Mouse (Mus musculus): Measurements from ENCODE around the gene Uhrf1bp1. TPM values are rescaled to one million over a fixed set of nuclear protein-coding genes. Genes with fewer than 3 reads are reported as not detected.

Gene Uhrf1bp1
- polyA plus RNA-seq, 1 experiment from 2014 or later, result 9.3 TPM

Other genes starting within 250 kb of the Uhrf1bp1 start
- 81.9 and 91.7 TPM in 2 replicates for gene Nudt3, start 232.9 kb upstream of the Uhrf1bp1 start, polyA plus RNA-seq (2016; fragmentation: Nextera tagmentation; extraction: Ambion mirVana)
- not detected in 2 replicates for gene RPS10-NUDT3, start 221.2 kb upstream of the Uhrf1bp1 start, polyA plus RNA-seq (2016; fragmentation: Nextera tagmentation; extraction: Ambion mirVana)
- gene Rps10, start 219.8 kb upstream of the Uhrf1bp1 start, polyA plus RNA-seq (2016; fragmentation: Nextera tagmentation; extraction: Ambion mirVana), result 919 and 934 TPM in 2 replicates
- 4.3 TPM in 2 replicates for gene Pacsin1, start 200.9 kb upstream of the Uhrf1bp1 start, polyA plus RNA-seq (2016; fragmentation: Nextera tagmentation; extraction: Ambion mirVana)
- 0.31 TPM in 1 of 2 replicates, not detected in the other for gene Spdef, start 127.5 kb upstream of the Uhrf1bp1 start, polyA plus RNA-seq (2016; fragmentation: Nextera tagmentation; extraction: Ambion mirVana)
- 12.4 and 13.5 TPM in 2 replicates for gene D17Wsu92e, start 35.8 kb upstream of the Uhrf1bp1 start, polyA plus RNA-seq (2016; fragmentation: Nextera tagmentation; extraction: Ambion mirVana)
- gene Snrpc, start 18.3 kb upstream of the Uhrf1bp1 start, polyA plus RNA-seq (2016; fragmentation: Nextera tagmentation; extraction: Ambion mirVana), result 413 and 428 TPM in 2 replicates
- gene Anks1, start 52.9 kb downstream of the Uhrf1bp1 start, polyA plus RNA-seq (2016; fragmentation: Nextera tagmentation; extraction: Ambion mirVana), result 21.0 and 21.4 TPM in 2 replicates
- gene Taf11, start 53.4 kb downstream of the Uhrf1bp1 start, polyA plus RNA-seq (2016; fragmentation: Nextera tagmentation; extraction: Ambion mirVana), result 91.4 and 92.6 TPM in 2 replicates
- 0.68 and 0.85 TPM in 2 replicates for gene Tcp11, start 224.2 kb downstream of the Uhrf1bp1 start, polyA plus RNA-seq (2016; fragmentation: Nextera tagmentation; extraction: Ambion mirVana)

All from forebrain, embryonic 10.5 days (tissue).